Mouse (Mus musculus) kidney, adult 2 months (tissue): ENCODE measurements around the gene Stk38.

Experiments
- CTCF ChIP-seq: fragments of 200-500 bp; conservative IDR thresholded peaks from 2 replicates; pipeline ENCODE4 v1.5.1; 2011; ENCODE audit warnings: low read depth, mild to moderate bottlenecking, control low read depth, low read length, moderate library complexity, mixed read lengths; ENCODE audit not compliant: insufficient read depth, insufficient read length
- POLR2A ChIP-seq: fragments of 200-500 bp; IDR thresholded peaks from one replicate; pipeline ENCODE4 v1.6.1; 2011; ENCODE audit warnings: low read depth, low read length, control low read depth

DNA sequence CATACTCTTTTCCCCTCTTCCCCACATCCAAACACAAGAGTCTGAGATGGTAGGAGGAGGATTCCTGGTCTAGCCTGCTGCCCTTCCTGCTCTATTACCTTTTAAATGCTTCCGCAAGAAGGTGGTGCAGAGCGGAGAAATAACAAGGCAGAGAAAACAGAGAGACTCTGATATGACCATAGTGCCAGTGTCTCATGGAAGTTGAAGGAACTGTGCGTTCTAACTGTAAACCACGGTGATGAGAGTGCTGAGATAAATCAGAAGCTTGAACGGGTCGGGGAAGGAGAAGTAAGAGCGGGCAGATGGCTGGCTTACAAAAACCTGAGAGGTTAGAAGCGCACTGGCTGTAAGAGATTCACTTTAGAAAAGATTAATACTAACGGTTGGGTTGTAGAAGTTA lies 53.4 kb downstream of the Stk38 start:
- TF ChIP-seq POLR2A = no peak
- TF ChIP-seq CTCF = no peak
